Mouse (Mus musculus) midbrain, postnatal 0 days (tissue): ENCODE data around the gene Rexo4. TPM values are rescaled to one million over a fixed set of nuclear protein-coding genes. Genes with fewer than 3 reads are reported as not detected.
A peak's percentile ranks its signal among the peaks of the same experiment; 100 is the strongest.

Experiments used
- ATAC-seq: fragments of 200-750 bp; cut with Nextera tagmentation; 2 replicates; pipeline ENCODE4 v1.8.0; 2017; ENCODE audit warnings: moderate number of reproducible peaks, mild to moderate bottlenecking, moderate TSS enrichment, moderate library complexity; ENCODE audit not compliant: low FRiP score
- DNase-seq: peaks from one replicate; pipeline ENCODE4 v3.0.0-alpha.2; 2015; ENCODE audit warnings: low spot score
- H3K27ac ChIP-seq: fragments of 300-500 bp; sonication (generic); 2 replicates; pipeline ENCODE4 v1.5.1; 2014; ENCODE audit warnings: low read depth, mild to moderate bottlenecking, low read length, mixed read lengths
- H3K27me3 ChIP-seq: fragments of 300-500 bp; sonication (generic); 2 replicates; pipeline ENCODE4 v1.6.1; 2014; ENCODE audit warnings: low read length, control low read depth, mixed read lengths; ENCODE audit not compliant: insufficient read depth
- H3K36me3 ChIP-seq: fragments of 300-500 bp; sonication (generic); 2 replicates; pipeline ENCODE4 v1.6.1; 2014; ENCODE audit warnings: low read length, control low read depth, mixed read lengths; ENCODE audit not compliant: insufficient read depth
- H3K4me1 ChIP-seq: fragments of 300-500 bp; sonication (generic); 2 replicates; pipeline ENCODE4 v1.6.1; 2014; ENCODE audit warnings: mild to moderate bottlenecking, control low read depth, antibody characterized with exemption, low read length, mixed read lengths; ENCODE audit not compliant: insufficient read depth
- H3K4me2 ChIP-seq: fragments of 300-500 bp; sonication (generic); 2 replicates; pipeline ENCODE4 v1.6.1; 2014; ENCODE audit warnings: low read depth, mild to moderate bottlenecking, low read length, mixed read lengths; ENCODE audit not compliant: poor library complexity, severe bottlenecking
- H3K4me3 ChIP-seq: fragments of 300-500 bp; sonication (generic); 2 replicates; pipeline ENCODE4 v1.5.1; 2014; ENCODE audit warnings: low read depth, mild to moderate bottlenecking, low read length, moderate library complexity
- H3K9ac ChIP-seq: fragments of 300-500 bp; sonication (generic); replicated peaks from 2 replicates; pipeline ENCODE4 v1.6.1; 2014; ENCODE audit warnings: mild to moderate bottlenecking, low read length, moderate library complexity, mixed read lengths; ENCODE audit not compliant: poor library complexity, severe bottlenecking
- H3K9me3 ChIP-seq: fragments of 300-500 bp; sonication (generic); 2 replicates; pipeline ENCODE4 v1.6.1; 2016; ENCODE audit warnings: low read length, control low read depth
- CTCF ChIP-seq: IDR thresholded peaks from 2 replicates; pipeline ENCODE4 v1.5.1; 2016; ENCODE audit warnings: antibody characterized with exemption, mild to moderate bottlenecking
- WGBS: fragments of 180-500 bp; shearing (Covaris S2); extraction: QIAGEN DNeasy Blood & Tissue Kit; methylation state at CpG from one replicate; pipeline ENCODE4 v1.1.7; 2014; 5-methylcytosine and 5-hydroxymethylcytosine counted together
- polyA plus RNA-seq: library from polyadenylated mRNA; unstranded; fragments of >200 nt; fragmentation: Nextera tagmentation; extraction: Ambion mirVana; gene quantifications from 2 replicates; pipeline ENCODE4 v1.2.1, GENCODE M21; 2015
- total RNA-seq: library from RNA; depleted of rRNA; stranded (reverse); fragments of >200 nt; gene quantifications from 2 replicates; pipeline ENCODE4 v1.2.3, GENCODE M21; 2014

The Rexo4 gene
- total and polyA plus RNA-seq, 2 experiments from 2014 or later: 26.0 to 39.1 TPM

GRCm38 (mm10) chr2:26952866-26953265 lies 11.3 kb downstream of the Rexo4 start:
- DNase-seq (no peak), ATAC-seq (no peak)
- Histone ChIP-seq H3K4me2 (no peak overlapping the region), H3K9me3 (no peaks in the 10 kb centered on the region), H3K36me3 (peaks cover 58% of the 10 kb centered on the region), H3K27me3 (no peaks in the 10 kb centered on the region), H3K4me3 (no peak overlapping the region), H3K27ac (no peak overlapping the region), H3K9ac (no peak overlapping the region), H3K4me1 (no peaks in the 10 kb centered on the region)
- WGBS: 94% methylated on average over 8 of the region's 8 CpGs
- no peak for TF ChIP-seq CTCF

- Histone ChIP-seq H3K4me3 (no peak overlapping the region), H3K9ac (no peak overlapping the region), H3K9me3 (no peaks in the 10 kb centered on the region), H3K4me1 (no peaks in the 10 kb centered on the region), H3K36me3 (peaks cover 57% of the 10 kb centered on the region), H3K27ac (no peak overlapping the region), H3K4me2 (no peak overlapping the region), H3K27me3 (no peaks in the 10 kb centered on the region)
- 91% methylated on average over 4 of the region's 4 CpGs for WGBS
- DNase-seq: no peak
- no peak for ATAC-seq
- TF ChIP-seq CTCF: no peak
Measured at GRCm38 (mm10) chr2:26952193-26952592, 12.0 kb downstream of the Rexo4 start.

GRCm38 (mm10) chr2:26951346-26951905 lies 12.8 kb downstream of the Rexo4 start:
- H3K36me3 ChIP-seq: peaks cover 52% of the 10 kb centered on the region
- TF ChIP-seq CTCF: no peak
- H3K27me3 ChIP-seq: no peaks in the 10 kb centered on the region
- no peaks in the 10 kb centered on the region for H3K9me3 ChIP-seq
- H3K4me2 ChIP-seq: no peak overlapping the region
- no peak for DNase-seq
- ATAC-seq: no peak
- H3K27ac ChIP-seq: no peak overlapping the region
- 88% methylated on average over 8 of the region's 8 CpGs for WGBS
- no peaks in the 10 kb centered on the region for H3K4me1 ChIP-seq
- no peak overlapping the region for H3K9ac ChIP-seq
- H3K4me3 ChIP-seq: no peak overlapping the region

- WGBS: 84% methylated on average over 2 of the region's 2 CpGs
- Histone ChIP-seq H3K27me3 (no peaks in the 10 kb centered on the region), H3K4me3 (no peak overlapping the region), H3K36me3 (peaks cover 44% of the 10 kb centered on the region), H3K4me1 (no peaks in the 10 kb centered on the region), H3K4me2 (no peak overlapping the region), H3K27ac (no peak overlapping the region), H3K9ac (no peak overlapping the region), H3K9me3 (no peaks in the 10 kb centered on the region)
- DNase-seq (no peak), ATAC-seq (no peak)
- no peak for TF ChIP-seq CTCF
Measured at GRCm38 (mm10) chr2:26950411-26950810, 13.8 kb downstream of the Rexo4 start.

- no peak overlapping the region for H3K4me2 ChIP-seq
- ATAC-seq (no peak), DNase-seq (no peak)
- H3K4me3 ChIP-seq: no peak overlapping the region
- no peak for TF ChIP-seq CTCF
- no peak overlapping the region for H3K9ac ChIP-seq
- H3K9me3 ChIP-seq: no peaks in the 10 kb centered on the region
- no peak overlapping the region for H3K27ac ChIP-seq
- no peaks in the 10 kb centered on the region for H3K27me3 ChIP-seq
- H3K36me3 ChIP-seq: 0 out of 2 replicates have a peak, but pooled peaks cover 5% of the 10 kb centered on the region
- no peaks in the 10 kb centered on the region for H3K4me1 ChIP-seq
- WGBS: 85% methylated on average over 3 of the region's 3 CpGs
Measured at GRCm38 (mm10) chr2:26943253-26943652, 20.9 kb downstream of the Rexo4 start.

GRCm38 (mm10) chr2:26941539-26941938 lies 22.6 kb downstream of the Rexo4 start:
- H3K4me3 ChIP-seq: no peak overlapping the region
- H3K4me1 ChIP-seq: no peaks in the 10 kb centered on the region
- WGBS: 41% methylated on average over 5 of the region's 5 CpGs
- DNase-seq: no peak
- H3K9ac ChIP-seq: no peak overlapping the region
- no peaks in the 10 kb centered on the region for H3K9me3 ChIP-seq
- no peak overlapping the region for H3K27ac ChIP-seq
- no peaks in the 10 kb centered on the region for H3K36me3 ChIP-seq
- ATAC-seq: no peak
- H3K27me3 ChIP-seq: no peaks in the 10 kb centered on the region
- TF ChIP-seq CTCF: 0 out of 2 replicates have a peak, but pooled peaks have one; percentile 4
- H3K4me2 ChIP-seq: no peak overlapping the region
